Mouse (Mus musculus): ENCODE data around the gene Car10. TPM values are rescaled to one million over a fixed set of nuclear protein-coding genes. Genes with fewer than 3 reads are reported as not detected.

Gene Car10
- polyA plus RNA-seq, 1 experiment from 2014 or later = 0.08 TPM

DNA sequence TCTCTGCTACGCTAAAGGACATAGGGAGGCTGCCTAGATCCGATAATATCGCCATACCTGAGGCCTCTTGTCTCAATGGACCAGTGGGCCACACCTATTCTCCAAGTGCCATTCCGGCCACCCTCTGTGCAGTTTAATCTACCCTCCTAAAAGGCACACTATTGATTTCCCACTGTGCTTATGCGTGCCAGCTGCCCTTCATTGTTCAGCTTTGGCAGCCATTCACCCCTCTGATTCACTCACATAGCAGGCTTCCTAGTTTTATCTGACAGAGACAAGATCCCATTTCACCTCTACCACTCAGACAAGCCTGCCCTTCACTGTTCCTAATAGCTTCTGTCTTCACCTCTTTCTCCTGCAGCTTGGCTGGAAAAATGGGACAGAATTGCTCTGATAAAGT, 543.1 kb downstream of the Car10 start:
- Histone ChIP-seq H3K4me1 (ENCODE audit: control insufficient read depth, insufficient read depth, low read length) (no peaks in the 10 kb centered on the region), H3K9me3 (ENCODE audit: control insufficient read depth, low read length) (no peaks in the 10 kb centered on the region), H3K36me3 (ENCODE audit: control insufficient read depth, insufficient read depth, low read length) (no peaks in the 10 kb centered on the region), H3K4me3 (ENCODE audit: low read depth, low read length) (no peak overlapping the region), H3K4me2 (ENCODE audit: low read depth, severe bottlenecking) (no peak overlapping the region), H3K9ac (ENCODE audit: low read length) (no peak overlapping the region), H3K27me3 (ENCODE audit: control insufficient read depth, insufficient read depth, low read length) (no peaks in the 10 kb centered on the region), H3K27ac (replicated peaks; ENCODE audit: low read depth, low read length) (no peak overlapping the region)
- 80% methylated on average over 5 of the region's 5 CpGs for WGBS
- ATAC-seq (ENCODE audit: insufficient number of reproducible peaks, low FRiP score, low TSS enrichment, low read depth) = no peak
- DNase-seq (ENCODE audit: low spot score) = no peak

- Histone ChIP-seq H3K36me3 (ENCODE audit: control insufficient read depth, insufficient read depth, low read length) (no peaks in the 10 kb centered on the region), H3K9ac (ENCODE audit: low read length) (no peak overlapping the region), H3K27ac (replicated peaks; ENCODE audit: low read depth, low read length) (no peak overlapping the region), H3K27me3 (ENCODE audit: control insufficient read depth, insufficient read depth, low read length) (no peaks in the 10 kb centered on the region), H3K4me2 (ENCODE audit: low read depth, severe bottlenecking) (no peak overlapping the region), H3K9me3 (ENCODE audit: control insufficient read depth, low read length) (no peaks in the 10 kb centered on the region), H3K4me3 (ENCODE audit: low read depth, low read length) (no peak overlapping the region), H3K4me1 (ENCODE audit: control insufficient read depth, insufficient read depth, low read length) (no peaks in the 10 kb centered on the region)
- ATAC-seq (ENCODE audit: insufficient number of reproducible peaks, low FRiP score, low TSS enrichment, low read depth) = no peak
- no peak for DNase-seq (ENCODE audit: low spot score)
- WGBS = 86% methylated on average over 1 of the region's 1 CpGs
These were observed 544.5 kb downstream of the Car10 start for GRCm38 (mm10) chr11:93642331-93642730.

- Histone ChIP-seq H3K36me3 (ENCODE audit: control insufficient read depth, insufficient read depth, low read length) (no peaks in the 10 kb centered on the region), H3K9ac (ENCODE audit: low read length) (no peak overlapping the region), H3K27me3 (ENCODE audit: control insufficient read depth, insufficient read depth, low read length) (no peaks in the 10 kb centered on the region), H3K4me3 (ENCODE audit: low read depth, low read length) (no peak overlapping the region), H3K27ac (replicated peaks; ENCODE audit: low read depth, low read length) (no peak overlapping the region), H3K9me3 (ENCODE audit: control insufficient read depth, low read length) (no peaks in the 10 kb centered on the region), H3K4me2 (ENCODE audit: low read depth, severe bottlenecking) (no peak overlapping the region), H3K4me1 (ENCODE audit: control insufficient read depth, insufficient read depth, low read length) (no peaks in the 10 kb centered on the region)
- ATAC-seq (ENCODE audit: insufficient number of reproducible peaks, low FRiP score, low TSS enrichment, low read depth) (no peak), DNase-seq (ENCODE audit: low spot score) (no peak)
- 84% methylated on average over 4 of the region's 4 CpGs for WGBS
These were observed 545.2 kb downstream of the Car10 start for GRCm38 (mm10) chr11:93643006-93643405.

DNA sequence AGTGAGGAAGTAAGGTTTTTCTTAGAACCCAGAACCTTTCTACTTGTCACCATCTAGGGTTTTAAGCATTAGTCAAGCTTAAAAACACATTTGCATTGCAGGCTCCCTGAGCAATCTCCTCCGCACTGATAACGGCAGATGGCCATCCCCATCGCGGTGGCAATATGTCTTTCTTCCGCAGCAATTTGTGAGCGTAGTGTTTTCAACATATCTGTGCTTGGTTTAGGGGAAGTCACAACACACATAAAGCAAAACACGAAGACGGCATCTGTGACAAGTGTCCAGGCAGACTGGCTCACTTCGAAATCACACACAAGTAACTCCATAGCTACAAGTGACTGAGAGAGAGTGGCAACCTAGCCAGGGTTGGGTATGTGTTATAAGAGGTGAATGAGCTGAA, 545.6 kb downstream of the Car10 start:
- Histone ChIP-seq H3K4me1 (ENCODE audit: control insufficient read depth, insufficient read depth, low read length) (no peaks in the 10 kb centered on the region), H3K27ac (replicated peaks; ENCODE audit: low read depth, low read length) (no peak overlapping the region), H3K9ac (ENCODE audit: low read length) (no peak overlapping the region), H3K27me3 (ENCODE audit: control insufficient read depth, insufficient read depth, low read length) (no peaks in the 10 kb centered on the region), H3K36me3 (ENCODE audit: control insufficient read depth, insufficient read depth, low read length) (no peaks in the 10 kb centered on the region), H3K4me2 (ENCODE audit: low read depth, severe bottlenecking) (no peak overlapping the region), H3K4me3 (ENCODE audit: low read depth, low read length) (no peak overlapping the region), H3K9me3 (ENCODE audit: control insufficient read depth, low read length) (no peaks in the 10 kb centered on the region)
- WGBS = 93% methylated on average over 9 of the region's 9 CpGs
- no peak for DNase-seq (ENCODE audit: low spot score)
- no peak for ATAC-seq (ENCODE audit: insufficient number of reproducible peaks, low FRiP score, low TSS enrichment, low read depth)

GRCm38 (mm10) chr11:93646216-93646615, 548.4 kb downstream of the Car10 start:
- Histone ChIP-seq H3K4me1 (ENCODE audit: control insufficient read depth, insufficient read depth, low read length) (no peaks in the 10 kb centered on the region), H3K27me3 (ENCODE audit: control insufficient read depth, insufficient read depth, low read length) (no peaks in the 10 kb centered on the region), H3K36me3 (ENCODE audit: control insufficient read depth, insufficient read depth, low read length) (no peaks in the 10 kb centered on the region), H3K9me3 (ENCODE audit: control insufficient read depth, low read length) (no peaks in the 10 kb centered on the region), H3K4me2 (ENCODE audit: low read depth, severe bottlenecking) (no peak overlapping the region), H3K4me3 (ENCODE audit: low read depth, low read length) (no peak overlapping the region), H3K27ac (replicated peaks; ENCODE audit: low read depth, low read length) (no peak overlapping the region), H3K9ac (ENCODE audit: low read length) (no peak overlapping the region)
- 95% methylated on average over 3 of the region's 3 CpGs for WGBS
- DNase-seq (ENCODE audit: low spot score) (no peak), ATAC-seq (ENCODE audit: insufficient number of reproducible peaks, low FRiP score, low TSS enrichment, low read depth) (no peak)

Data from limb, embryonic 11.5 days (tissue).